Mouse (Mus musculus): ENCODE data around the gene Gm10142.
"Not testable (repeated sequence)": the region's sequence is repeated elsewhere in the genome, so short reads cannot be mapped to it uniquely, and the experiment has no call there.

The Gm10142 gene

GRCm38 (mm10) chr10:77738929-77739328, 23.3 kb downstream of the Gm10142 start:
- no peak for DNase-seq (ENCODE audit: low spot score)

- not testable (repeated sequence) for DNase-seq (ENCODE audit: low spot score)
Measured at GRCm38 (mm10) chr10:77741924-77742688, 26.5 kb downstream of the Gm10142 start, which contains the start of gene Gm18596. Gm18596 (minus strand) TSS chr10:77742638.

GRCm38 (mm10) chr10:77750686-77751085, 35.1 kb downstream of the Gm10142 start:
- DNase-seq (ENCODE audit: low spot score), result not testable (repeated sequence)

GRCm38 (mm10) chr10:77751254-77751653, 35.6 kb downstream of the Gm10142 start, which contains the start of gene Gm9736:
Gm9736 (minus strand) TSS chr10:77751354.
- DNase-seq (ENCODE audit: low spot score), result not testable (repeated sequence)

DNA sequence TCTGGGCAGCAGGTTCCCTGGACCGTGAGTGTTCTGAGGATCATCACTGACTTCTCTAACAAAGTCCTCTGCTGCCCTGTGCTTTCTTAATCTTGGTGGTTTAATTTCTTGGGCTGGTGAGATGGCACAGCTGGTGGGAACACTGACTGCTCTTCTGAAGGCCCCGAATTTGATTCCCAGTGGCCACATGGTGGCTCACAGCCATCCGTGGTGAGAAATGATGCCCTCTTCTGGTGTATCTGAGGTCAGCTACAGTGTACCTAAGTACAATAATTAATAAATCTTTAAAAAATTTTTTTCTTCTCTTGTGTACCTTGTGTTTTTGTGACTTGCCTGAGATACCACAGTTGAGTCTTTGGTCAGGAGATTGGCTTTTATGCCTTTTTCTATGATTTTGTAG, 36.7 kb downstream of the Gm10142 start:
- DNase-seq (ENCODE audit: low spot score), result not testable (repeated sequence)

GRCm38 (mm10) chr10:77753448-77753847, 37.8 kb downstream of the Gm10142 start:
- no peak for DNase-seq (ENCODE audit: low spot score)

- not testable (repeated sequence) for DNase-seq (ENCODE audit: low spot score)
Measured at GRCm38 (mm10) chr10:77759582-77759981, 44.0 kb downstream of the Gm10142 start, which contains the start of gene Gm3233. Gm3233 (minus strand) TSS chr10:77759682.
